Mouse (Mus musculus) heart, adult 11 months (tissue): ENCODE measurements at regions not wholly inside any gene's neighbourhood (a gene's known extent, or its start where the extent isn't known, plus 50 kb on each side); places are given as distances from the start of the nearest gene placed in this dataset.

Experiments used
- DNase-seq: peaks from one replicate; pipeline ENCODE4 v3.0.0; 2022

DNA sequence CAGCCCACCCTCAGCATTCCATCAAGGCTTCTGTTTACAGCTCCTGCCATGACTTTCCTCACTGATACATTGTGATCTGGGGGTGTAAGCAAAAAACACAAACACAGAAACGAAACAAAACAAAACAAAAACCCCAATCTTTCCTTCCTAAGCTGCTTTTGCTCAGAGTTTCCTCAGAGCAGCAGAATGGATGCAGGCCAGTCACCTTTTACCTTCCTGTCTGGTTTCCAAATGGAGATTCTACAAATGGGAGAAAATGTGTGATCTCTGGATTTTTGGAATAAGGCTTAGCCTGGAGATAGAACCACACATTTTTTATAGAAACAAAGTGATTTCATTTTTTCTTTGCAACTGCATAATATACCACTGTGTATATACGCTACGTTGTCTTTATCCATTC lies 204.8 kb downstream of the Plk2 start:
- DNase-seq, result no peak

DNA sequence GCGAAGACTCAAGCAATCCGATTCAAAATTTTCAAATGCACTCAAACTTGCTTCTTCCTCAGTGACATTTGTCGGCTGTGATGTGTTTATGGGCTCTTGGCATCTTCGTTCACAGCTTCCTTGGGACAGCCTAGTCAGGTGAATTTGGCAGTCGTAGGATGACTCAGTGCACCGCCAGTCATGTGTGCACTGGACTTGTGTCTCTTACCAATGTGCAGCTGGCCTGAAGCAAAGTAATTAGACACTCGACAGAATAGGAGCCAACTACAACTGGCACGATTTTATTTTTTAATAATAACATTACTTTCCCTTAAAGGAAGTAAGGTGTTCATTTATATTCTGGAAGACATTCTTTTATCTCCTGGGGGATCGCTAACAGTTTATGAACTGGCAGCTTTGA lies 205.5 kb downstream of the Plk2 start:
- no peak for DNase-seq

DNA sequence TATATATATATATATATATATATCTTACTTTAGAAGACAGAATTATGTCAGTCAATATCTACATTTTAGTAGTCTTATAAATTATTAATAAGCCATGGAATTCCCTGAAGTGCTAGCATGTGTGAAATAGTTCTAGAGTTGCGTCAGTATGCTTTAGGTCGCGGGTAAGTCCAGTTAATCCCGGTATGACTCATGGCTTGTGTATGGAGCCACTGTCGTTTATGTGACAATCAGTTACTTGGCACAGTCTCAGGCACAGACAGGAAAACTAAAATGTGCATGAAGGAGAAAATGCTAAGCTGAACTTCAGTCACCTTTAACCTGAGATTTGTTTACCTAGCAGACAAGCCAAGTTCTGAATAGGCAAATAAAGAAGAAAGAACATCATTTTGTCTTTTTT lies 206.5 kb downstream of the Plk2 start:
- no peak for DNase-seq

DNA sequence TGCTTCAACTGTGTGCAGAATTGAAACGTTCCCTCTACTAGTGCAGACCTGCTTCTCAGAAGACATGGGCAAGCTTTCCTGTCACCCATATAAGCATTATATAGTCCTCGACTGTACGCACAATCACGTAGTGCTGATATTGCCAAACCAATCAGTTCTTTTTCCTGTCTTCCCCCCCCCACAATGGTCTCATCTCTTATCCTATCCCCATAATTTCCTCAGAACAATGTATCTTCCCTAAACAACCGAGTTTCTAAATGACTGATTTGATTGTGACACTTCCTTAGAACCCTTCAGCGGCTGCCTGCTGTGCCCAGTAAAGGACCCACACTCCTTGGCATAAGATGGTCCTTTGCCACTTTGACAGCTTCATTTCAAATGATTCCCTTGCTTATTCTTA lies 207.0 kb downstream of the Plk2 start:
- peak; percentile 77 for DNase-seq

DNA sequence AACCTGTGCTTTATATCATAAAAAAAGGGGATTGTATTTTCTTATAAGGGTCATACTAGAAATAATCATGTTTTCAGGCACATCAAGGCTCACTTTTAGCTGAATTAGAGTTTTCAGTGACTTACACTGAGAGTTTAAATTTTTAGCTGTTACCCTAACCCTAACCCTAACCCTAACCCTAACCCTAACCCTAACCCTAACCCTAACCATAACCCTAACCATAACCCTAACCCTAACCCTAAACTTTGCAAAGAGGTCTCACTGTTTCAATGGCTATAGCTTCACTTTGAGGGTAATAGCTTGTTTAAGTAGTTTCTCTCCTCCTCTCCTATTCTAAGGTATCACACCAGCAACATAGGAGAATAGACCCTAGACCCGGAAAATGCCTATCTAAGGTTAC lies 208.0 kb downstream of the Plk2 start:
- no peak for DNase-seq

DNA sequence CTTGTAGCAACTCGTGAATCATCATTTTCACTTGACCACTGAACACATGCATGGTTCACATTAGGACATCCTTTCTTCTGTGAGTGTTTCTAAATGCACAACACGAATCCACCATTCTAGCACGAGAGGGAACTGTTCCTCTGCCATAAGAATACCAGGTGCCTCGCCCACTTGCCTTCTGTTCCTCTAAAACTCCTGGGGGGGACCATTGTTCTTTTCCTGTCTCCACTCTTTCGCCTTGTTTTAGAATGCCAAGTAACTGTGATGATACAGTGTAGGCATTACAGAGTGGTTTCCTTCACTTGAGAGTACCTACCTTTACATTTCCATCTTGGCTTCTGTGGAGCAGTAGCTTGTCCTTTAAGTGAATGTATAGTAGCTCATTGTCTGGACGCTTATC lies 224.2 kb downstream of the Plk2 start:
- no peak for DNase-seq

DNA sequence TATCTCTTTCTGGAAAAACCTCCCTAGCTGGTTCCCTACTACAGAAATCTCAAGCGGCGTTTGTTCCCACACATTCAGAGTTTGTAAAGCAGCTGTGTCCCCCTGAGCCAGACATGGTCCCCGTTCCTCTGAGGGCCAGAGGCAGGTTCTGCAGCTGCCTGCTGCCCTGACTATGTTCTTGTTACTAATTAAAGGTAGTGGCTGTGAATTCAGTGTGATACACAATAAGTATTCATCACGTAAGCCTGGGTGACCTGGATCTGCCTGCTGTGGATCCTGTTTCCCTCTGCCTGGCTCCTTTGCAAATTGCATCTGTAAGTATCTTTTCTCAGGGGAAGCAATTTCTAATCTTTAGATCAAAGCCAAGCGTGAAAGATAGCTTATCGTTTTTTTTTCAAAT lies 232.3 kb downstream of the Plk2 start:
- DNase-seq, result no peak

DNA sequence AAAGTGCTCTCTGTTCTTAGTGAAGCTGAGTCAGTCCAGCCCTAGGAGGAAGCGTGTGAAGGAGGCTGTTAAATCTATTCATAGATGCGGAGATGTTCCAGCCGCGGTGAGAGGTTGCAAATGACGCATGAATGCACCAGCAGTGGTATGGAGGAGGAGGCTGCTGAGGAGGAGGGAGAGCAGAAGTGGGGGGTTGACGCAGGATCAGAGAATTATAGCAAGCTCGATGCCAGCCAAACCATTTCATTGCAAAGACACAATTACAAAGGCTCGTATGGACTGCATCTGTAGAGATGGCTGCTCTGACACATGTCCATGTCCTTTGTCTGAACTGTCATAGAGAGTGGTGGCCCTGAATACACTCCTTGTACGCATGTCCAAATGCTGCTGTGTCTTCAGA lies 232.9 kb downstream of the Plk2 start:
- no peak for DNase-seq

DNA sequence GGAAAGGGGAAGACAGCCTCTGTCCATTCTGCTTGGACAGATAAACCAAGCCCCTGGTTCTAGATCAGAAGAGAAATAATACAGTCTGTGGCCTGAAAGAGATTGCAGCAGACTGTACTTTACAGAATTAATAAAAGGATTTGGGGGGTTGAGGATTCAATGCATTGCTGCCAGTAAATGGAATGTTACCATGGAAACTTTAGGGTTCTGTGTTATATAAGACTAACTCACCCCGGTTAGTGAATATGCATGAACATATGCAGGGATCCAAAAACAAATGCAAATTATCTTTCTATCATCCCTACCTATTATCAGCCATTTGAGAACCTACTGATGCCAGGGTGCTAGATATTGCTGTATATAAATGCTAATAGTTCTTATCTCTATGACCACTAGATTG lies 233.4 kb downstream of the Plk2 start:
- no peak for DNase-seq

DNA sequence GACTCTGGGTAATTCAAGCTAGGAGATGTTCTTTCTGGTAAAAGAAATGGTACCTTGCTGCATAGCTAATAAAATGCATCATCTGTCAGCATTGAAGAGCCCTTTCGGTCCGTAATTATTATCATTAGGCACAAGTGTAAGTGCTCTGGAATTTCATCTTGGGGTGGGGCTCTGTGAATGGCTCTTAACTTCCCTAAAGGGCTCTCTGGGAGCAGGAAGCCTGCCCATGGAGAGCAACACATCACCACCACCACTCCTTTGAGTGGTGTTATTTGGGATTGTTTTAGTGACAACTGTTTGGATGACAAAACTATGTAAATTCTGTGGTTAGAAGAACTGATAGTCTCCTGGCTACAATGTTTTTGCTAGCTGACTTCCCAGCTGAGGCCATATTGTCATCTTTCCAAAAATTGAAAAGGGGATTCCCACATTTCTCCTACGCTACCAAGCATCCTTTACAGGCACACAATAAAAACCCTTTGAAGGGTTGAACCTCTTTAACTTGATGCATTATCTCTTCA lies 238.5 kb downstream of the Plk2 start:
- no peak for DNase-seq

DNA sequence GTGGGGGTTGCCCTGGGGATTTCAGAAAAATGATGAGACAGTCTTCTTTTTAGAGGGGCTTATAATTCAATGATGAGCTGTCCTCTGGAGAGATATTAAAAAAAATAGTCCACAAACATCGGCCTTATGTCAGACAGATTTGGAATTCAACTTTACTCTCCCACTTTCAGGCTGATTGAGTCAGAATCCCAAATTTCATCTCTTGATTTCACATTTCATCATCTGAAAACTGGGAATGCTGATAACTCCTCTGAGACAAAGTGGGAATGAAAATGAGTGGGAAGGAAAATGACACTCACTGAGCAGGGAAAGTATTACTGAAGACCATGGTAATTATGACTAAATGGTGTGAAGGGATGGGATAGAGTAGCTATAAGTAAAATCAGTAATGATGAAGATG lies 239.1 kb downstream of the Plk2 start:
- no peak for DNase-seq

DNA sequence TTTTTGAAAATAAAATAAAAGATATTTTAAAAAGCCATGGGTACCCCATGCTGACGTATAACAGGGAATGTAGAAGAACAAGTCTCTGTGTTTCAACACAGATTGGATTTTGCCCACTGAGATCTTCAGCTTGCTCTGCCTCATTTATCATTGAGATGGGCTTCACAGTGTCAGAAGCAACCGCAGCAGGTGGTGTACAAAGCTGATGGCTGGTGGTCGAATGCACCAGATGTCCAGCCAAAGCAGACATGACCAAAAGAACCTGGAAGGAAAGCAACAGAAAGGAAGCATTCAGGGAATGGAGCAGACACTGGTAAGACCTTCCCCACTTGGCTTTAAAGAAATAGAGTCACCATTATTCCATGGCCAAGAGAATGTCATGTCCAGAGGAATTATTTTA lies 247.9 kb downstream of the Plk2 start:
- no peak for DNase-seq

DNA sequence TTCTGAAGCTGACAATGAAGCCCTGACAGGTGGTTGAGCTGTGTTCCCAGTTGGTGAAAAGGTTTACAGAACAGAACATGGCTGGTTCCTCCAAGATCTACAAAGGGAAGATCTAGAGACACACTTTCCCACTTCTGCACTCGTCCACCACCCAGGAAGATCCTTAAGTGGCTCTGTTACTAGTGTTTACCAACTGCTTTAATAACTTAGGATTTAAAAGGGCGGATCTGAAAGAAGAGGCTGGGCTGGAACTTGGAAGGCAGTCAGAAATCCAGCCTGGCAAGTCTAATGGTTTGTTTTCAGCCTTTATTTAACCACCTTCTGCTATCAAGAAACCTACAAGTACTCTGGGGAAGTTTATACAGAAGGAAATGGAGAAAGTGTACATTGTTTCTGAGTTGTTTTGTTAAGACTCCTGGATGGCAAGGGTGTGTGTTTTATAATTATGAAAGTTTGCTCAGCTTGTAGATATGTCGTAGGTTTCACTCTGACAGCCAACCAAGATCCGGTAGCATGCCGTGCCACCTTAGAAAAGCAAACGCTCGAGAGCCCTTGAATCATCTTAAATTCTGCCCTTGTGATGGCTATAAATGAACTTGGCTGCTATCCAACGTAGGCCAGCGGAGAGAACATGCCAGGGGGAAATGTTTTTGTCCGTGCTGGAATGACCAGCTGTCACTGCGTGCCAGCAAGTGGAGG lies 248.5 kb downstream of the Plk2 start:
- DNase-seq, result peak; percentile 95

DNA sequence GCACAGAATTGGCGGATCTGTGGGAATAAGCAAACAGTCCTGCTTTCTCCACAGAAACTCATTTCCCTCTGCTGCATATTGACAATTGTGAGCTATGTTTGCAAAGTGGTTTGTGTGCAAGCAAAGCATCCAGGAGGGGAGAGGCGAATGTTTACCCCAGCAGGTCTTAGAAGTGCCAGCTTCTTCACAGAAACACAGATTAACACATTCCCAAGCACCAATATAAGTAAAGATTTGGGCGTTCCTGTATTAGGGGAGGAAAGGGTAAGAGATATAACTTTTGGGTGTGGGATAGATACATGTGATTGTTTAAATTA lies 249.0 kb downstream of the Plk2 start:
- DNase-seq, result no peak

DNA sequence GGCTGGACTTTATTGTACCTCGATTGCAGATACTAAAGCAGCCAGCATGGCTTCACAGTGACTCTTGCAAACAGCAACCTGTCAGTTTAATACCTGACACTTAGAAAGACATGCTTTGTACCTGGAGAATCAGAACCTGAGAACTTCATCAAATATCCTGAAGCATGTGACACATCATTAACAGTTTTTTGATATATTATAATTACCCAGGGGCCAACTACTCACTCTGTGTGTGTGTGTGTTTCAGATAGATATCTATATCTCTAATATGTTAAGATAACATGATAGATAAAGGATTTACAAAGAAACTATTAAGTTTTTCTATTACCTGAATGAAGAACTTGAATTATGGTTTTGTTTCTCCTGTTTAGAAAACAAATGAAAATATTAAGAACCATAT lies 254.5 kb downstream of the Plk2 start:
- DNase-seq, result no peak

DNA sequence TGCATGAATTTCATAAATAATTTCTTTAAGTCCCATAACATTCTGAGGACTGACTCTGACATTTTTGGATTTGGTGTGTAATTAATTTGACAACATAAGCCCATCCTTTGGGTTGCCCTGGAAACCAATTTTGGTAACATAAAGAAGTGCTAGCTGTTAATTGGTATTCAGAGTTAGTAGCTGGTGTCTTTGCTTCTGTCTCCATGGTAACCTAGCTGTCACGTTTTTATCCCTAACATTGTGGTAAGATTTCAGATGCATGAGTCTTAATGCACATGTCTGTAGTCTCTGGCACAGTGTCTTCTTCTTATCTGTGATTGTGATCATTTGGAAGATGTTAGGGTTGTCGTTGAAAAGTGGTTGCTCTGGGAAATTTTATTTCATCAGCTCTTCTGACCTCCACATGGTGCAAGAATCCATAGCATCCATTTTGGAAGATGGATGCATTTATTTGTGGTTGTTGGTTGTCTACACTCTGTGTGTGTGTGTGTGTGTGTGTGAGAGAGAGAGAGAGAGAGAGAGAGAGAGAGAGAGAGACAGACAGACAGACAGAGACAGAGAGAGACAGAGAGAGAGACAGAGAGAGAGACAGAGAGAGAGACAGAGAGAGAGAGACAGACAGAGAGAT lies 255.1 kb downstream of the Plk2 start:
- no peak for DNase-seq

DNA sequence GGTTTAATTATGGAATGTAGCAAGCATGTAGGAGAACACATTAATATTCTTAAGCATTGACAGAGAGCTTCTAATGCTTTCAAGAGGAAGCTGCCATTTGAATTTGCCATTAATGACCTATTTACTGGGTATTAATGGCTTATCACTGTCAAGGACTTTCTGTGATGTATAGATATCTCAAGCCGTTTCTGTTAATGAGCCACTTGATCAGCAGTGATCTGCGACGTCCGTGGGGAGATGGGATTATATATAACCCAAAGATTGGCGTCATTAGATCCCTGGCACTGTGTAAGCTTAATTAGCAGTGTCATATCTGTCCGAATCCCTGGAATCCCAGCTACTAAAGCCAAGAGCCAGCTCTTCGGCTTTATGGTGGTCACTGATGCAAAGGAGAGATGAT lies 257.4 kb downstream of the Plk2 start:
- no peak for DNase-seq

DNA sequence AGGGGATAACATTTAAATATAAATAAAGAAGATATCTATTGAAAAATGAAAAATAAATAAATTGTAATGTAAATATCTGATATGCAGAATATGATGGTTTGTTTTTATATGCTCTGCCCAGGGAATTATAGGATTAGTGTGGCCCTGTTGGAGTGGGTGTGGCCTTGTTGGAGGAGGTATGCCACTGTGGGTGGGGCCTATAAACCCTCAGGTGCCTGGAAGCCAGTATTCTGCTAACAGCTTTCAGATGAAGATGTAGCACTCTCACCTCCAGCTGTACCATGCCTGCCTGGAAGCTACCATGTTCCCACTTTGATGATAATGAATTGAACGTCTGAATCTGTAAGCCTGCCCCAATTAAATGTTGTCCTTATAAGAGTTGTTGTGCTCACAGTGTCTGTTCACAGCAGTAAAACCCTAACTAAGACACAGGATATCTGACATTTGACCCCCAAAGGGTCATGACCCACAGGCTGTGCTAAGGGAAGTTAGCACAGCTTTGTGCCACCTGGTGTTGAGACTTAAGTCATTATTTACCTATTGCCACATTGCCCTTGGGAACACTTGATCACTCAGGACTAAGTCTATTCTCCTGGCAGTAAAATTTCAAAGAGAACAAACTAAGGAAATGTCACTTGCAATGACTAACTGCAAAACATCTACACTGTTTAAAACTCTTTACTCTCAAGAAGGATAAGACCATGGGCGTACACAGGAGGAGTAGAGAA lies 270.4 kb downstream of the Plk2 start:
- no peak for DNase-seq

DNA sequence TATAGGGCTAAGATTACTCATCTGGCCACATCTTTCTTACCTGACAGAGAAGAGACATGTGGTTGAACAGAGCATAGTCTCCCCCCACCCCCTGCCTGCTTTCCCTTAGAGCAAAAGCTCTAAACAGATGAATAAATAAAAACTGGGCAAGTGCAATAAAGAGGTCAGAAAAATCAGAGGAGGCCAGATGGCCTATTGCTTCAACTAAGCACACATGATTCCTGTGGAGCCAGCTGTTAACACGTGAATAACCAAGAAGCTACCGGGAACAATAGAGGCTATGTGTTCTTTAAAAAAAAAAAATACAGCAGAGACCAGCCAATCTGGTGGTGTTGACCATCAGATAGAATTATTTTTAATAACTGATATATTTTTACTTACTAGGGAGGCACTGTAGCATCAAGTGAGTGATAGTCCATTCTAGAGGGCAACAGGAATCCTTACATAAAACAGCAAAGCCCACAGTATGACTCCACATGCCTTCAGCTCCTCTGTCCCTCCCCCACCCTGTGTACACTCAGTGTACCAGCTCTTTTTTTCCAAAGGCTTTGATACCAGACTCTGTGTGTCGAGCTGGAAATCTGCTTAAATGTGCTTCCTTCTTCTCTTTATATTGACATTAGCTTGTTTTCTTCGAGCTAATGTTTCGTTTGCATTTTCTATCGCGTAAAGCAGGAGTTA lies 272.6 kb downstream of the Plk2 start:
- DNase-seq, result no peak

DNA sequence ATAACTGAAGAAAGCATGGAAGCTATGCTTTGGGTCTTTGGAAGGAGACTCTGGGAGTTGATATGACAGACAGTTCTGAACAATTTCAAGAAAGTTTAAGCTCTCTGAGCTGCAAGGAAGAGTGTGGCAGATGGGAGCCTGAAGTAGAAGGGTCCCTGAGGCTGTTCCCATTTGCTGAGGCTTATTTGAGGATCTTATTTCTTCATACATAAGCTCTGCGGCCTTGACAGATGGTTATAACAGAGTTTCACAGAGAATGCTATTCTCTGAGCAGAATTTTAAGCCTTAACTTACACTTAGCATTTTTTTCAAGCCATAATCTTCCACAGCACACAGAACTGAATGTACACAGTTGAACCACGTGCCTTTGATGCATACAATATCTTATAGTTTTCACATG lies 278.7 kb downstream of the Plk2 start:
- no peak for DNase-seq

DNA sequence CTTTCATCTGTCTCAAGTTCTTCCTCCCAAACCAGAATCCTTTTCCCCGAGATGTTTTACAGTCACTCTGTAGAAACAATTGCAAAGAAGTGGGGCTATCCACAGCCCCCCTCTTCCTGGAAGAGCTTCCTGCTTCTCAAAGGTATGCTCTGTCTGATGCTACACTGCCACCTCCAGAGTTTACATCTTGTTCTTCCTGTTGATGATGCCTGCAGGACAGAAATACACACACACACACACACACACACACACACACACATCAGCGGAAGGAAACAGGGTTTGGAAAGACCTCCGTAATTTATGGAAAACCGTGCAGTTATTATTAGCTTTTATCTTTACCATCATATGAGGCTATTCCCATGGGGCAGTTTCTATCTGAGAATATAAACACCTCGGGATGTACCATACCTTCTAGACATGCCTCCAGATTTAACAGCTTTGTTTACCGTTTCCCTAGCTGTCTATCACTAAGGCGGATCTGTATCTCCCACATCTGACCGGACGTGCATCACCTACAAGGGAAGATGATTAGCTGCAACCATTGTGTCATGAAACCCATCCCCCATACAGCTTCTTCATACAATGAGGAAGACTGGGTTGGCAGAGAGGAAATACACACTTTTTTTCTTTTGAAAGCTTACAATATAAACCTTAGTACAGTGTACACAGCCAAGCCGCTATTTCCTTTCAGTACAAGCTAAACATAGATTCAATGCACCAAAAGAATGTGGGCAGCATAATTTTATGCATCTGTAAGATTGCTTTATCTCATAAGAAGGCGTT lies 288.6 kb downstream of the Plk2 start:
- peak; percentile 91 for DNase-seq

DNA sequence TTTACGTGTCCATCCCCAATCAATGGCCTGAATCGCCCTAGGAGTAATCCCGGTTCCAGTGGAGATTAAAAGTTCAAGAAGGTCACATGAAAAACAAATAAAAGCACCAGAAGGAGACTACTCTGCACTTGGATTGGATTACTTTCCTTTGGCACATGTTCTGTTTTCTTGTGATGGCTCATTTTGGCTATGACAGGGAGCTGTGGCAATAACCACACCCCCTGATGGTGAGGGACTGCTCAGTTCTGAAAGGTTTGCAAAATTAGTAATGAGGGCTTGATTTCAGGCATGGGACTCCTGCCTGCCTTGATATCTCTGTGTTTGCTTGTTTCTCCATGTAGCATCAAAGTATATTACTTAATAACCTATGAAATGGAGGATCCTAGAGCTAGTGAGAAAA lies 293.9 kb downstream of the Plk2 start:
- peak; percentile 25 for DNase-seq
